Mouse (Mus musculus) heart, embryonic 16.5 days (tissue): ENCODE measurements around the gene Faap20. TPM values are rescaled to one million over a fixed set of nuclear protein-coding genes. Genes with fewer than 3 reads are reported as not detected.

Experiments used
- ATAC-seq: fragments of 200-750 bp; cut with Nextera tagmentation; replicated peaks from 2 replicates; pipeline ENCODE4 v1.8.0; 2017; ENCODE audit warnings: moderate number of reproducible peaks; ENCODE audit not compliant: insufficient read depth, low FRiP score; ENCODE audit errors: extremely low read depth
- H3K27ac ChIP-seq: fragments of 300-500 bp; sonication (generic); 2 replicates; pipeline ENCODE4 v1.5.1; 2014; ENCODE audit warnings: mild to moderate bottlenecking, low read length, control low read depth, moderate library complexity
- H3K27me3 ChIP-seq: fragments of 300-500 bp; sonication (generic); 2 replicates; pipeline ENCODE4 v1.6.1; 2014; ENCODE audit warnings: low read length, mixed read lengths; ENCODE audit not compliant: control insufficient read depth, insufficient read depth
- H3K36me3 ChIP-seq: fragments of 300-500 bp; sonication (generic); 2 replicates; pipeline ENCODE4 v1.6.1; 2014; ENCODE audit not compliant: control insufficient read depth, insufficient read depth
- H3K4me1 ChIP-seq: fragments of 300-500 bp; sonication (generic); 2 replicates; pipeline ENCODE4 v1.6.1; 2014; ENCODE audit warnings: low read length, mixed read lengths; ENCODE audit not compliant: control insufficient read depth, insufficient read depth
- H3K4me2 ChIP-seq: fragments of 300-500 bp; sonication (generic); 2 replicates; pipeline ENCODE4 v1.6.1; 2014; ENCODE audit warnings: low read depth, mild to moderate bottlenecking, control low read depth, low read length
- H3K4me3 ChIP-seq: fragments of 300-500 bp; sonication (generic); 2 replicates; pipeline ENCODE4 v1.5.1; 2014; ENCODE audit warnings: mild to moderate bottlenecking, control low read depth, low read length
- H3K9ac ChIP-seq: fragments of 300-500 bp; sonication (generic); 2 replicates; pipeline ENCODE4 v1.6.1; 2014; ENCODE audit warnings: low read length, control low read depth
- H3K9me3 ChIP-seq: fragments of 300-500 bp; sonication (generic); replicated peaks from 2 replicates; pipeline ENCODE4 v1.6.1; 2016; ENCODE audit warnings: low read length; ENCODE audit not compliant: control insufficient read depth
- whole genome bisulfite sequencing: fragments of 180-500 bp; shearing (Covaris S2); extraction: QIAGEN DNeasy Blood & Tissue Kit; methylation state at CpG from one replicate; pipeline ENCODE4 v1.1.7; 2014; 5-methylcytosine and 5-hydroxymethylcytosine counted together
- polyA plus RNA-seq: library from polyadenylated mRNA; unstranded; fragments of >200 nt; fragmentation: Nextera tagmentation; extraction: Ambion mirVana; gene quantifications from 2 replicates; pipeline ENCODE4 v1.2.1, GENCODE M21; 2015

The Faap20 gene
- polyA plus RNA-seq, 1 experiment from 2014 or later, result 68.4 TPM

DNA sequence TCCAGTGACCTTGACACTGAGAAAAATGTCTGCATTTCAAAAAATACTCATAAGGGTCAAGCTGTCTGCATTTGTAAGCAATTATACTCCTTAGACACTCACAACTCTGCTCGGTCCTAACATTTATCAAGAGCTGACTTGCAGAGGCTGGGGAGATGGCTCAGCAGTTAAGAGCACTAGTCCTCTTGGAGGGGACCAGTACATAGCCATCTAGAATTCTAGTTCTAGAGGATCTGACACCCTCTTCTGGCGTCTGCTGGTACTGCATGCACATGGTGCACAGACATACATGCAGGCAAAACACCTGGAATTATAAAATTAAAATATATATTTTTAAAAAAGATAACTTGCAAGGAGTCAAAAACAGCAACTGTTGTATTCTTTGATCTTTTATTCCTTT lies 47.5 kb downstream of the Faap20 start:
- WGBS, result 48% methylated on average over 2 of the region's 2 CpGs

DNA sequence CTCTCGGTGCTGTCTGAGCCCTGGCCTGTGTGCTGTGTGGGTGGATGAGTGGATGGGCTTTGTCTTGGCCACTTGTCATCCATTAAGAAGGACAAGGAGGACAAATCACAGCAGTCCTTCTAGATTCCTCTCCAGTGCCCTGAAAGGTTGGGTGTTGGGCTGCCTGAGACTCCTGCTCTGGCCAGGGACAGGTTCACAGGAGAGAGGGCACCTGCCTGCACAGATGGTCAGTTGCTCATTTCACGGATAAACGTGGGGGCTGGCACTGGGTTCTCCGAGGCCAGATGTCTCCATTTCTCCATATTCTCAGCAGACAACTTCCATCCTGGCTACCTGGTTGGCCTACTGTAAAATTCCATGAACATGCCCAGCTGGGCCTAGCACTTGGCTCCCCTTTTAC lies 49.2 kb downstream of the Faap20 start:
- no peak overlapping the region for H3K9ac ChIP-seq
- H3K4me2 ChIP-seq, result no peak overlapping the region
- no peaks in the 10 kb centered on the region for H3K9me3 ChIP-seq
- no peaks in the 10 kb centered on the region for H3K36me3 ChIP-seq
- ATAC-seq, result no peak
- H3K27ac ChIP-seq, result no peak overlapping the region
- H3K27me3 ChIP-seq, result no peaks in the 10 kb centered on the region
- no peak overlapping the region for H3K4me3 ChIP-seq
- WGBS, result 85% methylated on average over 4 of the region's 4 CpGs
- H3K4me1 ChIP-seq, result no peaks in the 10 kb centered on the region

More for the DNA sequence above, 47.5 kb downstream of the Faap20 start:
- Histone ChIP-seq H3K9ac (no peak overlapping the region), H3K4me1 (no peaks in the 10 kb centered on the region), H3K27ac (no peak overlapping the region), H3K36me3 (no peaks in the 10 kb centered on the region), H3K4me2 (no peak overlapping the region), H3K4me3 (no peak overlapping the region), H3K27me3 (no peaks in the 10 kb centered on the region), H3K9me3 (no peaks in the 10 kb centered on the region)
- no peak for ATAC-seq

DNA sequence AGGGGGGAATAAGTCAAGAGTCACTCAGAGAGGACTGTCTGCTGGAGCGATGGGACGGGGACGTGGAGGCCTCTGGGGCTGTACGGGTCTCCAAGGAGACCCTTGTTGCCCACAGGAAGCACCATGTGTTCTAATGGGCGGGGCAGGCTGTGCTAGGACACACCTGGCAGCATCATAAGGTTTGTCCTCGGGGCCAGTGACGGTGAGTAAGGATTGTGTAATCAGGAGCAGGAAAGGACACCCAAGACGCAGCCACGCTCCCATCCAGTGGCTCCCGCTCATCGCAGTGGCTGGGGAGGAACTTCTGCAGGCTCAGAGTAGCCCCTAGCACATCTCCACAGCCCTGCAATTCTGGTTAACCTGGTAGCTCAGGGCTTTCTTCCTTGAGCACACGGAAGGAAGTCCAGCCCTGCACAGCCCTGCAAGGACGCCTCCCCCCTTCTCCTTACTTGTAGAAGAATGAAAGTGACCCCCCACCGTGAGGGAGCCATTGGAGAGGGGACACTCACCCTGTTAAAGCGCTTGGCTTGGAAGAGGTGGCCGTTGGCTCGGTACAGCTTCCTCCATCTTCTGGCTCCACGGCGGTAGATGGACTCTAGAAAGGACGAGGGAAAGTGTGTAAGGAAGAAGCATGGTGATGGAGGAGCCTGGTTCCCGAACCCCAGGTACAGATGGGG lies 51.0 kb downstream of the Faap20 start:
- whole genome bisulfite sequencing, result 71% methylated on average over 21 of the region's 21 CpGs
- H3K27ac ChIP-seq, result no peak overlapping the region
- no peaks in the 10 kb centered on the region for H3K36me3 ChIP-seq
- H3K9me3 ChIP-seq, result no peaks in the 10 kb centered on the region
- no peak for ATAC-seq
- no peaks in the 10 kb centered on the region for H3K27me3 ChIP-seq
- no peak overlapping the region for H3K4me2 ChIP-seq
- no peaks in the 10 kb centered on the region for H3K4me1 ChIP-seq
- H3K9ac ChIP-seq, result no peak overlapping the region
- H3K4me3 ChIP-seq, result no peak overlapping the region

DNA sequence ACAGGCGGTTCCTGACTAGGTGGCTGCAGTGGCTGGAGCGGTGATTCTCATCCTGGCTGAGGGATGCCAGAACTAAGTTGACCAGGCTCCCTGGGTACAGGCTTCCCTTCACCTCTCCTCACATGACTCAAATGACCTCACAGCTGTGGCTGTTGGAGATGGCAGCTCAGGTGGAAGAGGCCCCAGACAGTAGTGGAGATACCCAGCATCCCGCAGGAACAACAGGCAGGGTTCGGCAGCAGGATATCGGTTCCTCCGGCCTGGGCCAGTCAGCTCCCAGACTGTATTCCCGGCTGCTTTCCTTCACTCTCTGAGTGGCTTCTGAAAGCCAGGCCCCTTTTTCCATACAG lies 51.5 kb downstream of the Faap20 start:
- no peaks in the 10 kb centered on the region for H3K9me3 ChIP-seq
- WGBS, result 76% methylated on average over 7 of the region's 7 CpGs

DNA sequence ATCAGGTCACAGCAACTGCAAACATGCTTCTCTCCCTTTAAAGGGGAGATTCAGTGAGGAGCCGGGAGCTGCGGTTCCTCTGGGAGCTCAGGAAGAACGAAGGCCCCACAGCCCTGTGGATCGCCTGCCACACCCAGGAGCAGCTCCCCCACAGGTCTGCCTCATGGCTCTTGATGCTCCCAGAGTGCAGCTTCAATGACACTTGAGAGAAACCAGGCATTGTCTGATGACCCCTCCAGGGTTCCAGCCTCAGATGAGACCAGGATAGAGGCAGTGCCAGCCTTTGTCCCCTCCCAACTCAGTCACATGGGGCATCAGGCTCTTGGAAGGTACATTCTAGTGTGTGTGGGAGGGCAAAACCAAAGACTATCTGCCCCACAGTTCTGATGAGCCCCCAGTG lies 52.4 kb downstream of the Faap20 start:
- no peak overlapping the region for H3K9ac ChIP-seq
- ATAC-seq, result no peak
- WGBS, result 45% methylated on average over 4 of the region's 4 CpGs
- H3K4me2 ChIP-seq, result no peak overlapping the region
- no peak overlapping the region for H3K27ac ChIP-seq
- no peak overlapping the region for H3K4me3 ChIP-seq
- no peaks in the 10 kb centered on the region for H3K36me3 ChIP-seq
- no peaks in the 10 kb centered on the region for H3K4me1 ChIP-seq
- H3K9me3 ChIP-seq, result no peaks in the 10 kb centered on the region
- no peaks in the 10 kb centered on the region for H3K27me3 ChIP-seq

More for the DNA sequence above, 51.5 kb downstream of the Faap20 start:
- Histone ChIP-seq H3K27ac (no peak overlapping the region), H3K4me3 (no peak overlapping the region), H3K27me3 (no peaks in the 10 kb centered on the region), H3K9ac (no peak overlapping the region), H3K36me3 (no peaks in the 10 kb centered on the region), H3K4me1 (no peaks in the 10 kb centered on the region), H3K4me2 (no peak overlapping the region)
- no peak for ATAC-seq

DNA sequence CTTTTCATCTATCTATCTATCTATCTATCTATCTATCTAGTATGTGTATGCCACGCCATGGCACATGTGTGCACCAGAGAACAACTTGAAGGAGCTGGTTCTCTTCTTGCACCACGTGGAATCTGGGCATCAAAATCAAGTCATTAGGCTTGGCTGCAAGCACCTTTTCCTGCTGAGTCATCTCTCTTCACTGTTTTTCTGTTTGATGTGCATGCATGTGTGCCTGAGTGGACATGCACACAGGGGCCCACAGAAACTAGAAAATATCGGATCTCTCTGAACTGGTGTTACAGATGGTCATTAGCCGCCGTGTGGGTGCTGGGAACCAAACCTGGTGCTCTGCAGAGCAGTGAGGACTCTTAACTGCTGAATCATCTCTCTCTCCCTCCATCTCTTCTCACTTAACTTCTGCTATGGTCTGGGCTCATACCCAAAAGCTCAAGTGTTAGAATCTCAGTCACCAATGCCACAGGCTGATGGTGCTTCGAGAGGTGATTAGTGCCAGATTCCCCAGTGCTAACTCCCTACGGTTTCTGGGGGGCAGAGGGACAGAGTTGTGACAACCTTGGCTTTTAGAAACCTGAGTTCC lies 55.0 kb downstream of the Faap20 start:
- H3K27me3 ChIP-seq, result no peaks in the 10 kb centered on the region; the same call in 1 of the 2 replicates
- WGBS, result 81% methylated on average over 7 of the region's 7 CpGs
- H3K9ac ChIP-seq, result no peak overlapping the region
- ATAC-seq, result no peak
- peaks cover 5% of the 10 kb centered on the region for H3K4me1 ChIP-seq
- H3K27ac ChIP-seq, result no peak overlapping the region
- no peaks in the 10 kb centered on the region for H3K9me3 ChIP-seq
- no peak overlapping the region for H3K4me3 ChIP-seq
- H3K36me3 ChIP-seq, result no peaks in the 10 kb centered on the region
- H3K4me2 ChIP-seq, result no peak overlapping the region

DNA sequence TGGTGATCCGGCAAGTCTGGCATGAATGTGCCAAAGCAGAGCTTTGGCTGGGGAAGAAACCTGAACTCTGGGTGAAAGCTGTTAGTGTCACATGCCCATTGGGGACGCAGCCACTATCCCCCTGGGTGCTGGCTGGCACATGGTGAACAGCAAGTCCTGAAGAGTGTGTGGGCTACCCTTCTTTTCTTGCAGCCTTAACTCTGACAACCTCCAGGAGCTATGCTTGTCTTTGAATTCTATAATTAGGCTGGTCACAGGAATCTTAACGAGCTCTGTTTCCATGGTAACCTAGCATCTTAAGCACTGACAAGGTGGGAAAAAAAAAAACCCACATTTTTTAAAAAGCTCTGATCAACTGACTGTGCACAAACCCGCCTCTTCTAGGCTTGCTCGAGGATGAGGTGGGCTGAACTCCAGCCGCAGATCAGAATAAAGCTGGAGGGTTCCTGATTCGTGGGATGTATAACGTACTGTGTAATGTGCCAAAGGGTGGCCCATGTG lies 56.0 kb downstream of the Faap20 start:
- WGBS, result 60% methylated on average over 8 of the region's 8 CpGs
- H3K4me1 ChIP-seq, result peaks cover 5% of the 10 kb centered on the region
- no peak for ATAC-seq
- H3K9ac ChIP-seq, result no peak overlapping the region
- H3K36me3 ChIP-seq, result no peaks in the 10 kb centered on the region
- H3K27ac ChIP-seq, result no peak overlapping the region
- no peaks in the 10 kb centered on the region; the same call in 1 of the 2 replicates for H3K27me3 ChIP-seq
- no peak overlapping the region for H3K4me3 ChIP-seq
- H3K9me3 ChIP-seq, result no peaks in the 10 kb centered on the region
- H3K4me2 ChIP-seq, result no peak overlapping the region

Other genes starting within 250 kb of the Faap20 start
- gene Plch2, start 193.0 kb upstream of the Faap20 start, polyA plus RNA-seq, result 1.0 and 1.4 TPM in 2 replicates
- gene Pex10, start 182.8 kb upstream of the Faap20 start, polyA plus RNA-seq, result 17.3 and 18.0 TPM in 2 replicates
- 116 and 138 TPM in 2 replicates for gene Rer1, start 163.4 kb upstream of the Faap20 start, polyA plus RNA-seq
- 1.8 and 3.0 TPM in 2 replicates for gene Morn1, start 163.2 kb upstream of the Faap20 start, polyA plus RNA-seq
- gene Ski, start 27.2 kb upstream of the Faap20 start, polyA plus RNA-seq, result 12.1 and 12.3 TPM in 2 replicates
- 6.1 and 7.1 TPM in 2 replicates for gene Prkcz, start 111.6 kb downstream of the Faap20 start, polyA plus RNA-seq
- gene Gabrd, start 148.3 kb downstream of the Faap20 start, polyA plus RNA-seq, result 0.12 TPM in 1 of 2 replicates, not detected in the other
- 0.64 and 1.0 TPM in 2 replicates for gene Cfap74, start 159.4 kb downstream of the Faap20 start, polyA plus RNA-seq
- not detected in 2 replicates for gene Tmem52, start 219.3 kb downstream of the Faap20 start, polyA plus RNA-seq
- gene Gnb1, start 241.6 kb downstream of the Faap20 start, polyA plus RNA-seq, result 316 and 336 TPM in 2 replicates